Mouse (Mus musculus): ENCODE results near the gene Pla2g1b.

DNA sequence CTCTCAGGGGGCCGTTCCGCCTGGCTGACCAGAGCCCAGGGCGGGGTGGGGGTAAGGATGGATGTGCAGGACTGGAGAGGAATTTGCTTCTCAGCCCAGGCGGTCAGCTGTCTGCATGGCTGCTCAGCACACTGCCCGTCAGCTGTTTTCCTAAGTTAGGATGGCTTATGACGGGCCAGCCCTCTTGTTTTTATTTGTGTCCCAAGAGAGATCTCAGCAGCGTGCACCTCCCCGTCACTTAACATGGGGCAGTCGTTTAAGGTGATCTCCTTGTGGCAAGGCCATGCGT is 42.7 kb downstream of the Pla2g1b start:
- TF ChIP-seq GATA1 (IDR thresholded peaks at IDR 0.05; ENCODE audit: borderline replicate concordance, low read length) (no peak), FLI1 (IDR thresholded peaks at IDR 0.05; ENCODE audit: low read length) (no peak)
